Mouse (Mus musculus) ES-E14 (cell line): ENCODE data around the gene Tns2. TPM values are rescaled to one million over a fixed set of nuclear protein-coding genes. Genes with fewer than 3 reads are reported as not detected.

Experiments used
- DNase-seq: peaks from one replicate; pipeline ENCODE4 v3.0.0-alpha.2; 2013; ENCODE audit warnings: low read depth, low spot score
- H3K27ac ChIP-seq: 2 replicates; pipeline ENCODE4 v1.5.1; 2012; ENCODE audit warnings: low read depth, mild to moderate bottlenecking, low read length, moderate library complexity, mixed read lengths; ENCODE audit not compliant: poor library complexity, insufficient read depth, severe bottlenecking
- H3K36me3 ChIP-seq: 2 replicates; pipeline ENCODE4 v1.6.1; 2012; ENCODE audit warnings: mild to moderate bottlenecking, low read length, moderate library complexity, mixed read lengths; ENCODE audit not compliant: control insufficient read depth, poor library complexity, insufficient read depth, severe bottlenecking
- H3K4me1 ChIP-seq, 2 experiments: fragments of 150-350 bp in 1 of 2; sonication (generic) in 1 of 2; 2 replicates each; pipeline ENCODE4 v1.6.1; 2012; ENCODE audit warnings: low read length in 2 of 2, mild to moderate bottlenecking in 1 of 2, mixed read lengths in 1 of 2; ENCODE audit not compliant: control insufficient read depth in 2 of 2, insufficient read depth in 2 of 2, poor library complexity in 1 of 2
- H3K4me3 ChIP-seq, 2 experiments: fragments of 150-350 bp in 1 of 2; sonication (generic) in 1 of 2; 2 replicates each; pipeline ENCODE4 v1.5.1; 2012; ENCODE audit warnings: low read length in 2 of 2, low read depth in 1 of 2, mild to moderate bottlenecking in 1 of 2, mixed read lengths in 1 of 2; ENCODE audit not compliant: insufficient read depth in 1 of 2, poor library complexity in 1 of 2, severe bottlenecking in 1 of 2
- H3K9ac ChIP-seq: 2 replicates; pipeline ENCODE4 v1.6.1; 2012; ENCODE audit warnings: low read depth, mild to moderate bottlenecking, low read length, mixed read lengths; ENCODE audit not compliant: poor library complexity, insufficient read depth, severe bottlenecking
- H3K9me3 ChIP-seq: fragments of 150-350 bp; sonication (generic); 2 replicates; pipeline ENCODE4 v1.6.1; 2012; ENCODE audit warnings: low read depth, mild to moderate bottlenecking, low read length; ENCODE audit not compliant: control insufficient read depth, insufficient read depth
- CHD2 ChIP-seq: IDR thresholded peaks from 2 replicates; pipeline ENCODE4 v1.6.1; 2014; ENCODE audit warnings: mild to moderate bottlenecking, low read depth, low read length, inconsistent platforms
- HCFC1 ChIP-seq: IDR thresholded peaks from 2 replicates; pipeline ENCODE4 v1.6.1; 2012; ENCODE audit warnings: low read length, inconsistent platforms, borderline replicate concordance; ENCODE audit not compliant: insufficient read depth
- MAFK ChIP-seq: IDR thresholded peaks from 2 replicates; pipeline ENCODE4 v1.6.1; 2014; ENCODE audit warnings: mild to moderate bottlenecking, low read depth, low read length, inconsistent platforms; ENCODE audit not compliant: insufficient read depth
- ZC3H11A ChIP-seq: IDR thresholded peaks from 2 replicates; pipeline ENCODE4 v1.6.1; 2012; ENCODE audit warnings: low read depth, mild to moderate bottlenecking, inconsistent platforms, low read length, borderline replicate concordance
- ZNF384 ChIP-seq: IDR thresholded peaks from 2 replicates; pipeline ENCODE4 v1.6.1; 2012; ENCODE audit warnings: low read depth, low read length, inconsistent platforms
- in situ Hi-C, 2 experiments: fragments of 600-800 bp; cut with MboI; formaldehyde crosslinking; loops; one replicate each; pipeline ENCODE4 v1.15.1; 2025; ENCODE audit warnings: low sequenced_read_pairs in 2 of 2, inconsistent platforms in 1 of 2; ENCODE audit not compliant: unreplicated experiment in 2 of 2
- total RNA-seq: library from RNA; depleted of rRNA; stranded (reverse); fragments of 300-350 nt; gene quantifications from 2 replicates; pipeline ENCODE4 v1.2.3, GENCODE M21; 2012

Gene Tns2
- total RNA-seq, 1 experiment = 4.9 TPM

GRCm38 (mm10) chr15:102106754-102107456 is 6.7 kb downstream of the Tns2 start:
- TF ChIP-seq CHD2 = no peak
- no peak for TF ChIP-seq ZNF384
- no peak for TF ChIP-seq ZC3H11A
- no peak for TF ChIP-seq HCFC1
- no peak for TF ChIP-seq MAFK
- Histone ChIP-seq H3K36me3 (no peaks in the 10 kb centered on the region), H3K27ac (no peak overlapping the region), H3K4me3 (peak overlapping the region; percentile 62 to 82), H3K9me3 (no peaks in the 10 kb centered on the region), H3K4me1 (peaks cover 8 to 28% of the 10 kb centered on the region in 2 experiments; a peak in 3 of 4 replicates), H3K9ac (peak overlapping the region; percentile 29)
- no peak for DNase-seq
- in situ Hi-C loops = no loop called here

- Histone ChIP-seq H3K9ac (no peak overlapping the region), H3K4me1 (peaks cover 5 to 18% of the 10 kb centered on the region in 2 experiments; a peak in 3 of 4 replicates), H3K36me3 (no peaks in the 10 kb centered on the region), H3K4me3 (peak overlapping the region in 1 of 2 experiments; percentile 82; a peak in 1 of 4 replicates), H3K9me3 (no peaks in the 10 kb centered on the region), H3K27ac (no peak overlapping the region)
- DNase-seq = peak; percentile 71
- in situ Hi-C loops = no loop called here
- no peak for TF ChIP-seq MAFK
- no peak for TF ChIP-seq ZC3H11A
- no peak for TF ChIP-seq HCFC1
- TF ChIP-seq CHD2 = no peak
- no peak for TF ChIP-seq ZNF384
Measured at GRCm38 (mm10) chr15:102107689-102108573, 7.7 kb downstream of the Tns2 start.

GRCm38 (mm10) chr15:102108651-102109525 is 8.7 kb downstream of the Tns2 start:
- H3K27ac ChIP-seq = no peak overlapping the region
- H3K9ac ChIP-seq = no peak overlapping the region
- peaks cover 5 to 11% of the 10 kb centered on the region in 2 experiments; a peak in 3 of 4 replicates for H3K4me1 ChIP-seq
- TF ChIP-seq MAFK (0 out of 2 replicates have a peak, but pooled peaks have one; percentile 27), ZNF384 (no peak), CHD2 (no peak), HCFC1 (no peak), ZC3H11A (no peak)
- no peaks in the 10 kb centered on the region for H3K9me3 ChIP-seq
- DNase-seq = peak; percentile 78
- no peaks in the 10 kb centered on the region for H3K36me3 ChIP-seq
- in situ Hi-C loops = no loop called here
- no peak overlapping the region for H3K4me3 ChIP-seq

- in situ Hi-C loops = no loop called here
- H3K27ac ChIP-seq = no peak overlapping the region
- TF ChIP-seq CHD2 (no peak), HCFC1 (no peak), MAFK (no peak), ZNF384 (no peak), ZC3H11A (no peak)
- no peak for DNase-seq
- H3K9me3 ChIP-seq = no peaks in the 10 kb centered on the region
- no peak overlapping the region for H3K4me3 ChIP-seq
- H3K9ac ChIP-seq = no peak overlapping the region
- peaks cover 5 to 8% of the 10 kb centered on the region in 2 experiments; a peak in 2 of 4 replicates for H3K4me1 ChIP-seq
- H3K36me3 ChIP-seq = no peaks in the 10 kb centered on the region
Measured at GRCm38 (mm10) chr15:102110271-102110670, 10.1 kb downstream of the Tns2 start.
